Mouse (Mus musculus): ENCODE results near the gene Susd1. TPM values are rescaled to one million over a fixed set of nuclear protein-coding genes. Genes with fewer than 3 reads are reported as not detected.

Gene Susd1
- polyA plus RNA-seq, 1 experiment: 1.6 TPM

DNA sequence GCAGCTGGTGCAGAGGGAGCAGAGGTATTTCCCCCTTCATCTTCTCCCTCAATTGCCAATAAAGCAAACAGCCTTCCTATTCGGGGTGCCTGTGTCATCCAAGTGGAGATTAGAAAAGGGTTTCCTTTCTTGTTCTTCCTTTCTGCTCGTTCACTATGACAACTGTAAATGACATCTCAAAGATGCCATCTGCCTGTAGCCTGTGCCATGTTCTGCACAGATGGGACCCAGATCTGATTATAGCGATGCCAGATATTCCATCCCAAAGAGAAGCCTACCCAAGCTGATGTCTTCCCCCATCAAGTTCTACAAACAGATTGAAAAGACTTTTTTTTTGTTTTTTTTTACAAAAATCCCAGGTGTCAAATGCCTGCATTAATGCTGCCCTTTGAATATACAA lies 54.6 kb downstream of the Susd1 start:
- TF ChIP-seq CTCF (IDR thresholded peaks at IDR 0.05; ENCODE audit: extremely low read depth, insufficient read length, insufficient replicate concordance, low read depth, low read length) (no peak), POLR2A (IDR thresholded peaks at IDR 0.05; ENCODE audit: low read depth, low read length) (no peak)
- WGBS: 73% methylated on average over 3 of the region's 3 CpGs

DNA sequence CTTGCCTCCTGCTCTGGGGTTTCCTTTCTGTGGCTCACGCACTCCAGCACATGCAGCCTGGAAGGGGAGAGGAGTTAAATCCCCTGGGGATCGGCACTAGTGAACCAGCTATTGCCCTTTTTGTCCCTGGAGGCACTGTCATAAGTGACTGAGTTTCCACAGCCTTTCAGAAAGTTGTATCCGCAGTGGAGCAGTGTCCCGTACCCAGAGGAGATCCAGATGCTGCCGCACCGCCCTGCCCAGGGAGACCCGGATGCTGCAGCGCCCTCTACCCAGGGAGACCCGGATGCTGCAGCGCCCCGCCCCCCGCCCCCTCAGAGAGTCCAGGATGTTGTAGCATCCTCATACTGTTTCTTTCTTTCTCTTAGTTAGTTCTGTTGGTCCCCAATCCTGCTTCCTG lies 56.3 kb downstream of the Susd1 start:
- TF ChIP-seq POLR2A (IDR thresholded peaks at IDR 0.05; ENCODE audit: low read depth, low read length) (no peak), CTCF (IDR thresholded peaks at IDR 0.05; ENCODE audit: extremely low read depth, insufficient read length, insufficient replicate concordance, low read depth, low read length) (no peak)
- WGBS: 73% methylated on average over 12 of the region's 12 CpGs
- H3K27me3 ChIP-seq (ENCODE audit: control insufficient read depth, insufficient read depth, low read length): no peaks in the 10 kb centered on the region; the same call in 1 of the 2 replicates
- no peaks in the 10 kb centered on the region; the same call in 1 of the 2 replicates for H3K4me1 ChIP-seq (ENCODE audit: control insufficient read depth, insufficient read depth, insufficient read length, low read length)
- no peak overlapping the region for H3K4me3 ChIP-seq (ENCODE audit: low read depth, low read length)
- no peaks in the 10 kb centered on the region for H3K36me3 ChIP-seq (ENCODE audit: control insufficient read depth, insufficient read depth, low read length)
- H3K27ac ChIP-seq (ENCODE audit: insufficient read depth, low read depth, low read length): no peak overlapping the region

More for the DNA sequence above, 54.6 kb downstream of the Susd1 start:
- Histone ChIP-seq H3K27ac (ENCODE audit: insufficient read depth, low read depth, low read length) (no peak overlapping the region), H3K4me1 (ENCODE audit: control insufficient read depth, insufficient read depth, insufficient read length, low read length) (peaks cover 5% of the 10 kb centered on the region; the same call in 1 of the 2 replicates), H3K27me3 (ENCODE audit: control insufficient read depth, insufficient read depth, low read length) (no peaks in the 10 kb centered on the region; the same call in 1 of the 2 replicates), H3K4me3 (ENCODE audit: low read depth, low read length) (no peak overlapping the region), H3K36me3 (ENCODE audit: control insufficient read depth, insufficient read depth, low read length) (no peaks in the 10 kb centered on the region)

DNA sequence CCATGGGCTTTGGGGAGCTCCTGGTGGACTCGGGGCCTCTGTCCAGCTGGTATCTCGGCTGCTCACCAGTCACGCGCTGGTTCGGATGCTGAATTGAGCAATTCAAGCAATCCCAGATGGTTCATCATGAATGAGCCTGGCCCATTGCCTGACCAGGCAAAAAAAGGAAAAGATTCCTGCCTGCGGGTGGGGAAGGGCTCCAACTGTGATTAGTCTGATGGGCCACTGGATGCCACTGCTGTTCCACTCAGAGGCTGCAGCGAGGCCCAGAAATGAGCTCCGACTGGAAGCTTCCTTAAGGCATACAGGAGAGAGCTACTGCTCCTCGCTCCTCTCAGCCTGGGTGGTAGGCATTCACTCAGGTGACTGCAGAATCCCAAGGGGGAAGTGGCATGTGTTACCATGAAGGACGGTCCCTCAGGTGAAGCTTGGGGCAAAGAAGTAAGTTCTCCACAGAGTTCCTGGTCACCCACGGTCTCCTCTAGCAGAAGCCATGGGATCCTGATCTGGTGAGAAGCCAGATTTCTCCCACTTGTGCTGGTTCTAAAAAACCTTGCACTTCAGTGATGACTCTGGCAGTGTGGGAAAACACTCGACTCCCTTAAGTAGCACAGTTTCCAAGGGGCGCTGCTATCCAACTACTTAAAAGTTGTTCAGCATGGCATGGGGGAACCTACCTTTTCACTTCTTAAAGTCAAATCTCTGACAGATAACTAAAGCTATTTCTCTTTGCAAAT lies 57.3 kb downstream of the Susd1 start:
- Histone ChIP-seq H3K4me1 (ENCODE audit: control insufficient read depth, insufficient read depth, insufficient read length, low read length) (no peaks in the 10 kb centered on the region; the same call in 1 of the 2 replicates), H3K27me3 (ENCODE audit: control insufficient read depth, insufficient read depth, low read length) (no peaks in the 10 kb centered on the region; the same call in 1 of the 2 replicates), H3K27ac (ENCODE audit: insufficient read depth, low read depth, low read length) (no peak overlapping the region), H3K4me3 (ENCODE audit: low read depth, low read length) (no peak overlapping the region), H3K36me3 (ENCODE audit: control insufficient read depth, insufficient read depth, low read length) (no peaks in the 10 kb centered on the region)
- TF ChIP-seq POLR2A (IDR thresholded peaks at IDR 0.05; ENCODE audit: low read depth, low read length) (no peak), CTCF (IDR thresholded peaks at IDR 0.05; ENCODE audit: extremely low read depth, insufficient read length, insufficient replicate concordance, low read depth, low read length) (peak; percentile 54; the same call in 1 of the 2 replicates)
- 74% methylated on average over 13 of the region's 13 CpGs for WGBS

DNA sequence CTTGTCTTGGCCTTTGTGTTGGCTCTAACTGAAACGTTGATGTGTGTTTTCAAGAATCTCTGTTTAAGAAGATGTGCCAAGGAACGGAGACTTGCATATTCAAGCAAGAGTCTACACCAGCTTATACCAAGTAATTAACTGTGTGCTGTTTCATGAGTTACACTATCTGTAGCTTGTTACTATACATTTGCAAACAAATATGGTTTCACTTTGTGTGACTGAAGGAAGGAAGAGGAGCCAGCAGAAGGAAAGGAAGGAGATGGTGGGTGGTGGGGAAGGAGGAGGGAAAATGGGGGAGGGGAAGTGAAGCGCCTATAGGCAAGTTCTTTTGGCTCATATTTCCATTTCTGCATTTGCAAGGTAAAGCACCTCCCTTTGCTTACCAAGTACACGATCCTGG lies 58.0 kb downstream of the Susd1 start:
- Histone ChIP-seq H3K36me3 (ENCODE audit: control insufficient read depth, insufficient read depth, low read length) (no peaks in the 10 kb centered on the region), H3K4me1 (ENCODE audit: control insufficient read depth, insufficient read depth, insufficient read length, low read length) (no peaks in the 10 kb centered on the region), H3K27ac (ENCODE audit: insufficient read depth, low read depth, low read length) (no peak overlapping the region), H3K4me3 (ENCODE audit: low read depth, low read length) (no peak overlapping the region), H3K27me3 (ENCODE audit: control insufficient read depth, insufficient read depth, low read length) (no peaks in the 10 kb centered on the region; the same call in 1 of the 2 replicates)
- TF ChIP-seq POLR2A (IDR thresholded peaks at IDR 0.05; ENCODE audit: low read depth, low read length): no peak
- TF ChIP-seq CTCF (IDR thresholded peaks at IDR 0.05; ENCODE audit: extremely low read depth, insufficient read length, insufficient replicate concordance, low read depth, low read length): no peak
- WGBS: 87% methylated on average over 4 of the region's 4 CpGs

DNA sequence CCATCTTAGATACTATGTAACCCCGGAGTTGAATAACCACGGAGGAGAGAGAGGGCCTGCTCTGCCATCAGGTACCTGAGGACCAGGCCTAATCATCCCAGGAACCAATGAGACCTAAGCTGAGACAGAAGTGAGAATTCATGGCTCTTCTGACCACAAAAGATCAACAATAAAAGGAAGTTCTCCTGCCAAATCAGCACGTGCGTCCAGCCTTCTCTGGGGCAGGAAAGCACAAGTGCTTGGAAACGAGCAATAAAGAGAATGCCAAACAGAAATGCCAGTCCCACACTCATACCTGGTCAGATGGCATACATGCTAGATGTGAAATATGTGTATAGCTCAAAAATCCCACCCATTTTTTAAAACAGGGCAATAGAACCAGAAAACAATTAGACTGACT lies 58.6 kb downstream of the Susd1 start:
- no peak overlapping the region for H3K27ac ChIP-seq (ENCODE audit: insufficient read depth, low read depth, low read length)
- H3K27me3 ChIP-seq (ENCODE audit: control insufficient read depth, insufficient read depth, low read length): no peaks in the 10 kb centered on the region; the same call in 1 of the 2 replicates
- no peaks in the 10 kb centered on the region for H3K36me3 ChIP-seq (ENCODE audit: control insufficient read depth, insufficient read depth, low read length)
- H3K4me1 ChIP-seq (ENCODE audit: control insufficient read depth, insufficient read depth, insufficient read length, low read length): no peaks in the 10 kb centered on the region
- TF ChIP-seq POLR2A (IDR thresholded peaks at IDR 0.05; ENCODE audit: low read depth, low read length) (no peak), CTCF (IDR thresholded peaks at IDR 0.05; ENCODE audit: extremely low read depth, insufficient read length, insufficient replicate concordance, low read depth, low read length) (no peak)
- 77% methylated on average over 5 of the region's 5 CpGs for WGBS
- H3K4me3 ChIP-seq (ENCODE audit: low read depth, low read length): no peak overlapping the region

GRCm38 (mm10) chr4:59378631-59379030 lies 59.8 kb downstream of the Susd1 start:
- no peaks in the 10 kb centered on the region for H3K36me3 ChIP-seq (ENCODE audit: control insufficient read depth, insufficient read depth, low read length)
- H3K4me3 ChIP-seq (ENCODE audit: low read depth, low read length): no peak overlapping the region
- H3K27ac ChIP-seq (ENCODE audit: insufficient read depth, low read depth, low read length): no peak overlapping the region
- 94% methylated on average over 4 of the region's 4 CpGs for WGBS
- TF ChIP-seq POLR2A (IDR thresholded peaks at IDR 0.05; ENCODE audit: low read depth, low read length) (no peak), CTCF (IDR thresholded peaks at IDR 0.05; ENCODE audit: extremely low read depth, insufficient read length, insufficient replicate concordance, low read depth, low read length) (no peak)
- no peaks in the 10 kb centered on the region for H3K4me1 ChIP-seq (ENCODE audit: control insufficient read depth, insufficient read depth, insufficient read length, low read length)
- H3K27me3 ChIP-seq (ENCODE audit: control insufficient read depth, insufficient read depth, low read length): no peaks in the 10 kb centered on the region; the same call in 1 of the 2 replicates

- Histone ChIP-seq H3K27me3 (ENCODE audit: control insufficient read depth, insufficient read depth, low read length) (no peaks in the 10 kb centered on the region), H3K27ac (ENCODE audit: insufficient read depth, low read depth, low read length) (no peak overlapping the region), H3K4me1 (ENCODE audit: control insufficient read depth, insufficient read depth, insufficient read length, low read length) (peaks cover 7% of the 10 kb centered on the region; the same call in 1 of the 2 replicates), H3K36me3 (ENCODE audit: control insufficient read depth, insufficient read depth, low read length) (no peaks in the 10 kb centered on the region), H3K4me3 (ENCODE audit: low read depth, low read length) (no peak overlapping the region)
- TF ChIP-seq CTCF (IDR thresholded peaks at IDR 0.05; ENCODE audit: extremely low read depth, insufficient read length, insufficient replicate concordance, low read depth, low read length) (no peak), POLR2A (IDR thresholded peaks at IDR 0.05; ENCODE audit: low read depth, low read length) (no peak)
- 82% methylated on average over 10 of the region's 10 CpGs for WGBS
These were observed 64.0 kb downstream of the Susd1 start for GRCm38 (mm10) chr4:59374271-59374938.

Data from small intestine, adult 2 months (tissue).